Mouse (Mus musculus): ENCODE data around the gene Pla2g4d. TPM values are rescaled to one million over a fixed set of nuclear protein-coding genes. Genes with fewer than 3 reads are reported as not detected.

Pla2g4d gene
- polyA plus RNA-seq, 1 experiment from 2014 or later = 0.11 TPM

GRCm38 (mm10) chr2:120284705-120285104 is 4.3 kb downstream of the Pla2g4d start:
- no peak overlapping the region for H3K4me3 ChIP-seq
- H3K9me3 ChIP-seq = no peaks in the 10 kb centered on the region
- no peaks in the 10 kb centered on the region for H3K27me3 ChIP-seq (ENCODE audit: poor library complexity, severe bottlenecking)
- H3K36me3 ChIP-seq (replicated peaks) = no peaks in the 10 kb centered on the region
- H3K27ac ChIP-seq = no peak overlapping the region
- DNase-seq (ENCODE audit: extremely low spot score, low spot score) = no peak
- no peaks in the 10 kb centered on the region for H3K4me1 ChIP-seq

- H3K27ac ChIP-seq = no peak overlapping the region
- no peak overlapping the region for H3K4me3 ChIP-seq
- H3K36me3 ChIP-seq (replicated peaks) = no peaks in the 10 kb centered on the region
- no peaks in the 10 kb centered on the region for H3K9me3 ChIP-seq
- no peak for DNase-seq (ENCODE audit: extremely low spot score, low spot score)
- H3K27me3 ChIP-seq (ENCODE audit: poor library complexity, severe bottlenecking) = no peaks in the 10 kb centered on the region
- no peaks in the 10 kb centered on the region for H3K4me1 ChIP-seq
- 86% methylated on average over 5 of the region's 5 CpGs for WGBS
These were observed 4.9 kb downstream of the Pla2g4d start for GRCm38 (mm10) chr2:120284094-120284493.

GRCm38 (mm10) chr2:120283550-120283949 is 5.4 kb downstream of the Pla2g4d start:
- no peaks in the 10 kb centered on the region for H3K9me3 ChIP-seq
- H3K4me3 ChIP-seq = no peak overlapping the region
- 60% methylated on average over 6 of the region's 6 CpGs for WGBS
- DNase-seq (ENCODE audit: extremely low spot score, low spot score) = no peak
- H3K4me1 ChIP-seq = no peaks in the 10 kb centered on the region
- no peak overlapping the region for H3K27ac ChIP-seq
- no peaks in the 10 kb centered on the region for H3K27me3 ChIP-seq (ENCODE audit: poor library complexity, severe bottlenecking)
- no peaks in the 10 kb centered on the region for H3K36me3 ChIP-seq (replicated peaks)

GRCm38 (mm10) chr2:120281221-120281620 is 7.8 kb downstream of the Pla2g4d start:
- 61% methylated on average over 3 of the region's 3 CpGs for WGBS

GRCm38 (mm10) chr2:120279961-120280360 is 9.0 kb downstream of the Pla2g4d start:
- Histone ChIP-seq H3K4me1 (no peaks in the 10 kb centered on the region), H3K4me3 (no peak overlapping the region), H3K9me3 (no peaks in the 10 kb centered on the region), H3K27ac (no peak overlapping the region), H3K36me3 (replicated peaks) (no peaks in the 10 kb centered on the region), H3K27me3 (ENCODE audit: poor library complexity, severe bottlenecking) (no peaks in the 10 kb centered on the region)
- WGBS = 19% methylated on average over 8 of the region's 8 CpGs
- peak; percentile 62 for DNase-seq (ENCODE audit: extremely low spot score, low spot score)

More at GRCm38 (mm10) chr2:120281221-120281620, 7.8 kb downstream of the Pla2g4d start:
- no peaks in the 10 kb centered on the region for H3K4me1 ChIP-seq
- DNase-seq (ENCODE audit: extremely low spot score, low spot score) = no peak
- no peak overlapping the region for H3K4me3 ChIP-seq
- H3K9me3 ChIP-seq = no peaks in the 10 kb centered on the region
- H3K27ac ChIP-seq = no peak overlapping the region
- H3K27me3 ChIP-seq (ENCODE audit: poor library complexity, severe bottlenecking) = no peaks in the 10 kb centered on the region
- no peaks in the 10 kb centered on the region for H3K36me3 ChIP-seq (replicated peaks)

- no peaks in the 10 kb centered on the region for H3K27me3 ChIP-seq (ENCODE audit: poor library complexity, severe bottlenecking)
- H3K4me3 ChIP-seq = no peak overlapping the region
- H3K4me1 ChIP-seq = no peaks in the 10 kb centered on the region
- 76% methylated on average over 4 of the region's 4 CpGs for WGBS
- no peaks in the 10 kb centered on the region for H3K9me3 ChIP-seq
- DNase-seq (ENCODE audit: extremely low spot score, low spot score) = no peak
- no peak overlapping the region for H3K27ac ChIP-seq
- H3K36me3 ChIP-seq (replicated peaks) = no peaks in the 10 kb centered on the region
These were observed 12.0 kb downstream of the Pla2g4d start for GRCm38 (mm10) chr2:120276951-120277350.

GRCm38 (mm10) chr2:120268635-120269034 is 20.4 kb downstream of the Pla2g4d start:
- H3K4me1 ChIP-seq = peaks cover 12% of the 10 kb centered on the region
- H3K27me3 ChIP-seq (ENCODE audit: poor library complexity, severe bottlenecking) = no peaks in the 10 kb centered on the region
- DNase-seq (ENCODE audit: extremely low spot score, low spot score) = no peak
- 2% methylated on average over 9 of the region's 9 CpGs for WGBS
- H3K9me3 ChIP-seq = no peaks in the 10 kb centered on the region
- H3K4me3 ChIP-seq = peak overlapping the region; percentile 34
- peak overlapping the region; percentile 64 for H3K27ac ChIP-seq
- H3K36me3 ChIP-seq (replicated peaks) = no peaks in the 10 kb centered on the region

GRCm38 (mm10) chr2:120265523-120265922 is 23.5 kb downstream of the Pla2g4d start:
- Histone ChIP-seq H3K27me3 (ENCODE audit: poor library complexity, severe bottlenecking) (no peaks in the 10 kb centered on the region), H3K4me1 (peaks cover 12% of the 10 kb centered on the region), H3K4me3 (no peak overlapping the region), H3K36me3 (replicated peaks) (no peaks in the 10 kb centered on the region), H3K9me3 (no peaks in the 10 kb centered on the region), H3K27ac (no peak overlapping the region)
- WGBS = 66% methylated on average over 6 of the region's 6 CpGs
- no peak for DNase-seq (ENCODE audit: extremely low spot score, low spot score)

- H3K27me3 ChIP-seq (ENCODE audit: poor library complexity, severe bottlenecking) = no peaks in the 10 kb centered on the region
- WGBS = 60% methylated on average over 10 of the region's 10 CpGs
- no peak for DNase-seq (ENCODE audit: extremely low spot score, low spot score)
- H3K9me3 ChIP-seq = no peaks in the 10 kb centered on the region
- H3K27ac ChIP-seq = no peak overlapping the region
- no peaks in the 10 kb centered on the region for H3K36me3 ChIP-seq (replicated peaks)
- peaks cover 12% of the 10 kb centered on the region for H3K4me1 ChIP-seq
- no peak overlapping the region for H3K4me3 ChIP-seq
These were observed 24.1 kb downstream of the Pla2g4d start for GRCm38 (mm10) chr2:120264858-120265257.

- no peak for DNase-seq (ENCODE audit: extremely low spot score, low spot score)
- Histone ChIP-seq H3K36me3 (replicated peaks) (no peaks in the 10 kb centered on the region), H3K27me3 (ENCODE audit: poor library complexity, severe bottlenecking) (no peaks in the 10 kb centered on the region), H3K27ac (no peak overlapping the region), H3K9me3 (no peaks in the 10 kb centered on the region), H3K4me3 (no peak overlapping the region), H3K4me1 (peaks cover 4% of the 10 kb centered on the region; the same call in 1 of the 2 replicates)
- WGBS = 55% methylated on average over 1 of the region's 1 CpGs
These were observed 26.1 kb downstream of the Pla2g4d start for GRCm38 (mm10) chr2:120262876-120263275.

- Histone ChIP-seq H3K27me3 (ENCODE audit: poor library complexity, severe bottlenecking) (no peaks in the 10 kb centered on the region), H3K36me3 (replicated peaks) (no peaks in the 10 kb centered on the region), H3K4me3 (no peak overlapping the region), H3K4me1 (peaks cover 4% of the 10 kb centered on the region; the same call in 1 of the 2 replicates), H3K9me3 (no peaks in the 10 kb centered on the region), H3K27ac (no peak overlapping the region)
- no peak for DNase-seq (ENCODE audit: extremely low spot score, low spot score)
- 77% methylated on average over 3 of the region's 3 CpGs for WGBS
These were observed 27.7 kb downstream of the Pla2g4d start for GRCm38 (mm10) chr2:120261346-120261745.

GRCm38 (mm10) chr2:120256259-120256658 is 32.7 kb downstream of the Pla2g4d start:
- Histone ChIP-seq H3K36me3 (replicated peaks) (no peaks in the 10 kb centered on the region), H3K27me3 (ENCODE audit: poor library complexity, severe bottlenecking) (no peaks in the 10 kb centered on the region), H3K4me3 (no peak overlapping the region), H3K9me3 (no peaks in the 10 kb centered on the region), H3K4me1 (no peaks in the 10 kb centered on the region), H3K27ac (no peak overlapping the region)
- DNase-seq (ENCODE audit: extremely low spot score, low spot score) = no peak

- DNase-seq (ENCODE audit: extremely low spot score, low spot score) = no peak
- H3K4me3 ChIP-seq = no peak overlapping the region
- no peaks in the 10 kb centered on the region for H3K27me3 ChIP-seq (ENCODE audit: poor library complexity, severe bottlenecking)
- H3K9me3 ChIP-seq = no peaks in the 10 kb centered on the region
- WGBS = 92% methylated on average over 6 of the region's 6 CpGs
- no peaks in the 10 kb centered on the region for H3K36me3 ChIP-seq (replicated peaks)
- H3K27ac ChIP-seq = no peak overlapping the region
- H3K4me1 ChIP-seq = no peaks in the 10 kb centered on the region
These were observed 36.4 kb downstream of the Pla2g4d start for GRCm38 (mm10) chr2:120252644-120253043.

GRCm38 (mm10) chr2:120245421-120246016 is 43.5 kb downstream of the Pla2g4d start:
- peak overlapping the region; percentile 32 for H3K27ac ChIP-seq
- DNase-seq (ENCODE audit: extremely low spot score, low spot score) = no peak

More at GRCm38 (mm10) chr2:120245421-120246016, 43.5 kb downstream of the Pla2g4d start:
- Histone ChIP-seq H3K9me3 (no peaks in the 10 kb centered on the region), H3K36me3 (replicated peaks) (no peaks in the 10 kb centered on the region), H3K4me3 (peak overlapping the region; percentile 52), H3K27me3 (ENCODE audit: poor library complexity, severe bottlenecking) (peaks cover 44% of the 10 kb centered on the region), H3K4me1 (peaks cover 12% of the 10 kb centered on the region)
- 9% methylated on average over 9 of the region's 9 CpGs for WGBS

Measured in forebrain, embryonic 10.5 days (tissue).